Mouse (Mus musculus) megakaryocyte, embryonic 14.5 days (primary cell): ENCODE results near the gene Npl.

Experiments used
- FLI1 ChIP-seq: IDR thresholded peaks from 2 replicates; pipeline ENCODE4 v1.6.1; 2012; ENCODE audit warnings: low read length, inconsistent platforms, mixed read lengths
- GATA1 ChIP-seq: IDR thresholded peaks from 3 replicates; pipeline ENCODE4 v1.6.1; 2012; ENCODE audit warnings: mixed read lengths, low read length, inconsistent platforms, borderline replicate concordance

GRCm38 (mm10) chr1:153510330-153511009 lies 39.4 kb downstream of the Npl start:
- no peak for TF ChIP-seq GATA1
- TF ChIP-seq FLI1, result no peak
